Mouse (Mus musculus) lung, embryonic 16.5 days (tissue): ENCODE data around the gene Sorbs1. TPM values are rescaled to one million over a fixed set of nuclear protein-coding genes. Genes with fewer than 3 reads are reported as not detected.

Experiments
- ATAC-seq: fragments of 200-750 bp; cut with Nextera tagmentation; 2 replicates; pipeline ENCODE4 v1.8.0; 2017; ENCODE audit warnings: low read depth, mild to moderate bottlenecking, moderate library complexity
- H3K27ac ChIP-seq: fragments of 300-500 bp; sonication (generic); 2 replicates; pipeline ENCODE4 v1.5.1; 2014; ENCODE audit warnings: mild to moderate bottlenecking, control low read depth, low read length
- H3K27me3 ChIP-seq: fragments of 300-500 bp; sonication (generic); 2 replicates; pipeline ENCODE4 v1.6.1; 2014; ENCODE audit warnings: low read depth, low read length, mixed read lengths; ENCODE audit not compliant: control insufficient read depth, insufficient read depth
- H3K36me3 ChIP-seq: fragments of 300-500 bp; sonication (generic); 2 replicates; pipeline ENCODE4 v1.6.1; 2014; ENCODE audit warnings: low read length; ENCODE audit not compliant: control insufficient read depth, insufficient read depth
- H3K4me1 ChIP-seq: fragments of 300-500 bp; sonication (generic); replicated peaks from 2 replicates; pipeline ENCODE4 v1.6.1; 2014; ENCODE audit warnings: low read length, mixed read lengths; ENCODE audit not compliant: control insufficient read depth, insufficient read depth
- H3K4me2 ChIP-seq: fragments of 300-500 bp; sonication (generic); 2 replicates; pipeline ENCODE4 v1.6.1; 2014; ENCODE audit warnings: low read depth, low read length, control low read depth
- H3K4me3 ChIP-seq: fragments of 300-500 bp; sonication (generic); 2 replicates; pipeline ENCODE4 v1.5.1; 2014; ENCODE audit warnings: mild to moderate bottlenecking, low read length, control low read depth
- H3K9ac ChIP-seq: fragments of 300-500 bp; sonication (generic); 2 replicates; pipeline ENCODE4 v1.6.1; 2014; ENCODE audit warnings: low read length, control low read depth
- H3K9me3 ChIP-seq: fragments of 300-500 bp; sonication (generic); 2 replicates; pipeline ENCODE4 v1.6.1; 2016; ENCODE audit warnings: low read length; ENCODE audit not compliant: control insufficient read depth
- WGBS: fragments of 180-500 bp; shearing (Covaris S2); extraction: QIAGEN DNeasy Blood & Tissue Kit; methylation state at CpG from one replicate; pipeline ENCODE4 v1.1.7; 2014; 5-methylcytosine and 5-hydroxymethylcytosine counted together
- polyA plus RNA-seq: library from polyadenylated mRNA; unstranded; fragments of >200 nt; fragmentation: Nextera tagmentation; extraction: Ambion mirVana; gene quantifications from 2 replicates; pipeline ENCODE4 v1.2.1, GENCODE M21; 2015

Sorbs1 gene
- polyA plus RNA-seq, 1 experiment from 2014 or later = 51.5 TPM

DNA sequence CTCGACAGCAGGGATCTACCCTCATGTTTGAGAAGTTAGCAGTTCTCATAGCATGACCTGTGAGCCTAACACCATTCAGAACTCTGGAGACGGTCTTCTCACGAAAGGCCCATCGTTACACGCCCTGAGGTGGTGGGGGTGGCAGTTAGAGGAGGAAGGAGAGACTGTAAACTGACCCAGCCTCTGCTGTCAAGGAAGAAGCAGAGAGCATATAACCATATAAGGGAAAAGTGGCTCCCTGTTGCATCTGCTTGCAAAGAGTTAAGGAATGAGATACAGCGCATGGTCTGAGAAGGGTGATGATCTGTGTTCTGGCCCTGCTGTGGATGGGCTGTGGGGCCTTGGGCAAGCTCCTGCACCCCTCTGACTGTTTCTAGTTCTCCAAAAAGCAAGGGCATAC lies 50.7 kb downstream of the Sorbs1 start:
- H3K9me3 ChIP-seq = no peaks in the 10 kb centered on the region
- no peak overlapping the region for H3K4me3 ChIP-seq
- H3K27me3 ChIP-seq = no peaks in the 10 kb centered on the region
- H3K9ac ChIP-seq = no peak overlapping the region
- 40% methylated on average over 6 of the region's 6 CpGs for WGBS
- H3K36me3 ChIP-seq = no peaks in the 10 kb centered on the region
- ATAC-seq = 0 out of 2 replicates have a peak, but pooled peaks have one; percentile 27
- no peak overlapping the region for H3K27ac ChIP-seq
- H3K4me1 ChIP-seq = peaks cover 26% of the 10 kb centered on the region
- H3K4me2 ChIP-seq = no peak overlapping the region

DNA sequence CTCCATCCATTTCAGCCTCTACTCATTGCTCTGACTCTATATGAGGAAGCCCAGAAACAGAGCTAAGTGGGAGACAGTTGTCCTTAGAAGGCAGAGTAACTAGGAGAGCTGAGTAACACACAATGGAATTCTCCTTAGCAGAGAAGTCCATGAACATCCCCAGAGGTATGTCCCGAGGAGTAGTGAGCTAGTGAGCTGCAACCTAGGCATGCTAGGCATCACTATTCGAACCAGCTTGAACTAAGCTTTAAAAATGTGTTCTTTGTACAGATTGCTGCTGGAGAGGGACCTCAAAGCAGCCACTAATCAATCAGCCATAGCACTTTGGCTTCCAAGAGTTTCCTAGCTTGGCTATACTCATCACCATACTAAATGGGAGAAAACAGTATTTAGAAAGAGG lies 51.1 kb downstream of the Sorbs1 start:
- 60% methylated on average over 2 of the region's 2 CpGs for WGBS
- no peaks in the 10 kb centered on the region for H3K27me3 ChIP-seq
- no peaks in the 10 kb centered on the region for H3K9me3 ChIP-seq
- H3K9ac ChIP-seq = no peak overlapping the region
- no peak overlapping the region for H3K27ac ChIP-seq
- H3K4me1 ChIP-seq = peaks cover 26% of the 10 kb centered on the region
- ATAC-seq = no peak
- no peaks in the 10 kb centered on the region for H3K36me3 ChIP-seq
- no peak overlapping the region for H3K4me3 ChIP-seq
- no peak overlapping the region for H3K4me2 ChIP-seq

DNA sequence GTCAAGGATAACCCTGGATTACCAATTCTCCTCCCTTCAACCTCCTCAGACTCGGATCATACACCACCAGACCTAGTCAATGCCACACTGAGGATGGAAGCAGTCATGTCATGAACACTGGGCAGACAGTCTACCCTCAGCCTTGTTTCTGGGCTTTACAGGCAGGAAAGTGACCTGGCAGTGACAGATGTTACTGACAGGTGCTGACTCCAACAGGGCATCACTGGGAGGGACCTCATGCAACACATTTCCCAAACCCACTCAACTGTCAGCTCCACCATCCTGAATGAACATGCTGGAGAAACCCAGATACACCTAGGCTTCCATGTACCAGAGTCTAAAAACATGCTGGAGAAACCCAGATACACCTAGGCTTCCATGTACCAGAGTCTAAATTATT lies 51.9 kb downstream of the Sorbs1 start:
- peaks cover 26% of the 10 kb centered on the region for H3K4me1 ChIP-seq

GRCm38 (mm10) chr19:40460854-40461490 lies 52.6 kb downstream of the Sorbs1 start:
- WGBS = 41% methylated on average over 9 of the region's 9 CpGs
- Histone ChIP-seq H3K27me3 (no peaks in the 10 kb centered on the region), H3K4me3 (no peak overlapping the region), H3K9me3 (no peaks in the 10 kb centered on the region), H3K27ac (no peak overlapping the region), H3K4me1 (peaks cover 26% of the 10 kb centered on the region), H3K36me3 (no peaks in the 10 kb centered on the region), H3K9ac (no peak overlapping the region), H3K4me2 (no peak overlapping the region)
- ATAC-seq = no peak

More for the DNA sequence above, 51.9 kb downstream of the Sorbs1 start:
- H3K4me3 ChIP-seq = no peak overlapping the region
- WGBS = 69% methylated on average over 1 of the region's 1 CpGs
- no peak for ATAC-seq
- H3K36me3 ChIP-seq = no peaks in the 10 kb centered on the region
- H3K4me2 ChIP-seq = no peak overlapping the region
- no peak overlapping the region for H3K9ac ChIP-seq
- no peaks in the 10 kb centered on the region for H3K27me3 ChIP-seq
- H3K27ac ChIP-seq = no peak overlapping the region
- no peaks in the 10 kb centered on the region for H3K9me3 ChIP-seq

DNA sequence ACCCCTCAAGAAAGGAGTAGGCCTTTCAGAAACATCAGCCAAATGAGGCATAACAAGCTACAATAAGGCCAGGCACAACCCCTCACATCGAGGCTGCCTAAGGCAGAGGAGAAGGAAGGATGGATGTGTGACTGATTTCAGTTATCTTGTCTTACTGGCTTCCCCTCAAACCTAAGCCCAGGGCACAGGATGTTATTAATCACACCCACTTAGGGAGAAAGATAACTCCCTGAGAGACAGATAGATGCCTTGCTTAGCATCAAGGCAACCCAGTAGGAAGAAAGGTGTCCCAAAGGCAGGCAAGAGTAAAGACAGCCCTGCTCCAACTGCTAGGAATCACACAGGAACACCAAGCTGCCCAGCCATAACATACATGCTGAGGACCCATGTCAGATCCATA lies 54.2 kb downstream of the Sorbs1 start:
- Histone ChIP-seq H3K4me3 (no peak overlapping the region), H3K9me3 (no peaks in the 10 kb centered on the region), H3K4me1 (peaks cover 26% of the 10 kb centered on the region), H3K4me2 (no peak overlapping the region), H3K27me3 (no peaks in the 10 kb centered on the region), H3K27ac (no peak overlapping the region), H3K9ac (no peak overlapping the region), H3K36me3 (no peaks in the 10 kb centered on the region)
- no peak for ATAC-seq
- 6% methylated on average over 1 of the region's 1 CpGs for WGBS

DNA sequence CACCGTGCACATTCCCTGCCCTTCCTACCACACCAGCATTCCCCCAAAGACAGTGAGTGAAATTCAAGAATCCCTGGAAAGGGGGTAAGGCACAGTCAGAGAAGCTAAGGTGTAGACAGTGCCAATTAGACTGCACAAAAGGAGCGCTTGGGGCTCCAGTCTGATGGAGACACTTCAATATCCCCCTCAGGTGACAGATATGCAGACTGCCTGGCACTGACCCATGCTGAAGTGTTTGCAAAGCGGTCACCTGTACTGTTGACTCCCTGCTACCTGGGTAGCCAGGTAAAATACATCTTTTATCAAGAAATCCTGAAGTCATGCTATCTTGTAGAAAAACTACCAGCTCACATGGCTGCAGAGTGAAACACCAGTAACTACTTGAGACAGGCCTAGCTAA lies 54.8 kb downstream of the Sorbs1 start:
- Histone ChIP-seq H3K9me3 (no peaks in the 10 kb centered on the region), H3K4me1 (peaks cover 26% of the 10 kb centered on the region), H3K27me3 (no peaks in the 10 kb centered on the region), H3K9ac (no peak overlapping the region), H3K36me3 (no peaks in the 10 kb centered on the region), H3K4me3 (no peak overlapping the region), H3K4me2 (no peak overlapping the region), H3K27ac (no peak overlapping the region; the same call in 1 of the 2 replicates)
- peak; percentile 66; the same call in 1 of the 2 replicates for ATAC-seq
- 53% methylated on average over 3 of the region's 3 CpGs for WGBS

GRCm38 (mm10) chr19:40455248-40455647 lies 58.3 kb downstream of the Sorbs1 start:
- H3K36me3 ChIP-seq = no peaks in the 10 kb centered on the region
- WGBS = 76% methylated on average over 4 of the region's 4 CpGs
- H3K9ac ChIP-seq = no peak overlapping the region
- no peak for ATAC-seq
- no peak overlapping the region for H3K27ac ChIP-seq
- no peak overlapping the region for H3K4me3 ChIP-seq
- H3K27me3 ChIP-seq = no peaks in the 10 kb centered on the region
- H3K9me3 ChIP-seq = no peaks in the 10 kb centered on the region
- peaks cover 14% of the 10 kb centered on the region for H3K4me1 ChIP-seq
- H3K4me2 ChIP-seq = no peak overlapping the region

DNA sequence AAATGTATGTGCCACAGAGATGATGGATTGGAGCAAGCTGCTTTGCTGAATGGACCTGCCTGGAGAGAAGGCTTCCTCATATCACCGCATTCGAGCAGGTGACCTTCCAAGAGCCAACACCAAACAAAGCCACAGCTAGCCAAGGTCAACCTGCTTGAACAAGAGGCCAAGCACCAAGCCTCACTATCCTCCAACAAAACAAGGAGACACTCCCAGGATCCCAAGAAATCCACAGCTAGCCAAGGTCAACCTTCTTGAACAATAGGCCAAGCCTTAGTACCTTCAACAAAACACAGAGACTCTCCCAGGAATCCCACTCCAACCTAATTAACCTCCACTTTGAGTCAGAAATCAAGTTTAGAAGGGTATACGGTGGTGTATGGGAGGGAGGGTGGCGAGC lies 59.5 kb downstream of the Sorbs1 start:
- H3K27me3 ChIP-seq = no peaks in the 10 kb centered on the region
- H3K4me2 ChIP-seq = no peak overlapping the region
- no peak overlapping the region for H3K4me3 ChIP-seq
- no peaks in the 10 kb centered on the region for H3K36me3 ChIP-seq
- H3K9ac ChIP-seq = no peak overlapping the region
- no peak overlapping the region for H3K27ac ChIP-seq
- WGBS = 87% methylated on average over 4 of the region's 4 CpGs
- H3K4me1 ChIP-seq = peaks cover 9% of the 10 kb centered on the region
- no peak for ATAC-seq
- H3K9me3 ChIP-seq = no peaks in the 10 kb centered on the region

- no peak overlapping the region for H3K4me2 ChIP-seq
- H3K9ac ChIP-seq = no peak overlapping the region
- H3K9me3 ChIP-seq = no peaks in the 10 kb centered on the region
- 94% methylated on average over 2 of the region's 2 CpGs for WGBS
- no peak overlapping the region for H3K4me3 ChIP-seq
- ATAC-seq = no peak
- H3K36me3 ChIP-seq = no peaks in the 10 kb centered on the region
- H3K27ac ChIP-seq = no peak overlapping the region
- no peaks in the 10 kb centered on the region for H3K27me3 ChIP-seq
- no peaks in the 10 kb centered on the region for H3K4me1 ChIP-seq
Measured at GRCm38 (mm10) chr19:40452201-40452600, 61.4 kb downstream of the Sorbs1 start.

DNA sequence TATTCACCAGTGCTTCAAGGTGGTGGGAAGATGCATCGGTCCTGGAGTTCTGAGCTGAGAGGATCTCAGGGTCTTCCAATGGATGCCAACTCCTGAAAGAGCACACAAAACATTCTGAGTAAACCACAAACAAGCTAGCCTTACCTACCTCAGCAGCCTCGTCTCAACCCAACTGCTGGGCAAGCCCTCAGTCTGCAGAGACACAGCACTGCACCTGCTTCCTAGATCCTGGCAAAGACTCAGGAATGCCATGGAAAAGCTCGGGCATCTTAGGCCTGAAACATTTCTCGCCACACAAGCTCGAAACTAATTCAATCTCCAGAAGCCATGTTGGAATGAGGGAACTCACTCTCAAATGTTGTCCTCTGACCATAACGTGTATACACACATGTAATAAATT lies 62.3 kb downstream of the Sorbs1 start:
- 92% methylated on average over 6 of the region's 6 CpGs for WGBS
- Histone ChIP-seq H3K4me2 (no peak overlapping the region), H3K27ac (no peak overlapping the region), H3K9ac (no peak overlapping the region), H3K36me3 (no peaks in the 10 kb centered on the region), H3K27me3 (no peaks in the 10 kb centered on the region), H3K4me1 (no peaks in the 10 kb centered on the region), H3K4me3 (no peak overlapping the region), H3K9me3 (no peaks in the 10 kb centered on the region)
- ATAC-seq = no peak
